Mouse (Mus musculus) cortical plate, adult 2 months (tissue): ENCODE data around the gene Eef1a1.

Experiments
- CTCF ChIP-seq: fragments of 200-500 bp; IDR thresholded peaks from 2 replicates; pipeline ENCODE4 v1.5.1; 2011; ENCODE audit warnings: mild to moderate bottlenecking, control low read depth, low read length; ENCODE audit not compliant: insufficient read depth; ENCODE audit errors: extremely low read depth
- POLR2A ChIP-seq: fragments of 200-500 bp; IDR thresholded peaks from 2 replicates; pipeline ENCODE4 v1.6.1; 2011; ENCODE audit warnings: mild to moderate bottlenecking, low read length, control low read depth; ENCODE audit not compliant: insufficient read depth; ENCODE audit errors: extremely low read depth

GRCm38 (mm10) chr9:78447606-78447972, 41.4 kb downstream of the Eef1a1 start:
- TF ChIP-seq CTCF (no peak), POLR2A (no peak)
